Mouse (Mus musculus): Measurements from ENCODE around the gene Btbd35f25. TPM values are rescaled to one million over a fixed set of nuclear protein-coding genes. Genes with fewer than 3 reads are reported as not detected.
"Not testable (repeated sequence)": the region's sequence is repeated elsewhere in the genome, so short reads cannot be mapped to it uniquely, and the experiment has no call there.

Btbd35f25 gene
- polyA plus RNA-seq (2012; fragmentation: generic; extraction: Trizol): not detected

DNA sequence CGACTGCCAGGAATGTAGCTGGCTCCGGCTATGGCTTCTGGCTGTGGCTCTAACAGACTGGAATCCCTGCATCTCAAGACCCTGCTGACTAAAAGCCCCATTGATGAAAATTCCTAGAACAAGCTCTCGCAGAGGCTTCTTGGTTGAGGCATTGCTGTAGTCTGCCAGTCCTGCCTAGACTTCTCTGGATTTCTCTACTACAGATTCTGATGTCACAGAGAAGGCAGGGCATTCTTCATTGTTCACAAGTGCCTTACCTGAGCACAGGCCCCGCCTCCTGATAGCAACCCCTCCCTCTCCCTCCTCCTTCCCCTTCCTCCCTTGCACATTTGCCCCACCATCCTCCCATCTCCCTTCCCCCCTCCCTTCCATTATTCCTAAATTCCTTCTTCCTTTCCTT is at the start of gene Btbd35f25:
Gene Btbd35f25, minus strand, starts transcription at position 101 of the 400 bp plus-strand sequence.
- not testable (repeated sequence) for H3K36me3 ChIP-seq (ENCODE audit: control insufficient read depth, insufficient read depth); H3K4me2 ChIP-seq (ENCODE audit: low read depth); H3K79me2 ChIP-seq (ENCODE audit: control insufficient read depth, insufficient read depth); H3K27me3 ChIP-seq (ENCODE audit: control insufficient read depth, insufficient read depth, insufficient read length); H3K4me3 ChIP-seq; H3ac ChIP-seq (ENCODE audit: control insufficient read depth, insufficient read length)

- Histone ChIP-seq H3K27me3 (ENCODE audit: control insufficient read depth, insufficient read depth, insufficient read length) (no peaks in the 10 kb centered on the region), H3K36me3 (ENCODE audit: control insufficient read depth, insufficient read depth) (no peaks in the 10 kb centered on the region), H3K4me3 (no peak overlapping the region), H3ac (ENCODE audit: control insufficient read depth, insufficient read length) (no peak overlapping the region), H3K4me2 (ENCODE audit: low read depth) (no peak overlapping the region), H3K79me2 (ENCODE audit: control insufficient read depth, insufficient read depth) (no peaks in the 10 kb centered on the region)
- no peak for TF ChIP-seq MYOG (IDR thresholded peaks at IDR 0.05; ENCODE audit: control insufficient read depth in 1 of 3, insufficient read depth in 1 of 3, insufficient read length in 2 of 3, low read depth in 2 of 3)
- no peak for TF ChIP-seq CEBPB (IDR thresholded peaks at IDR 0.05; ENCODE audit: insufficient read depth, poor library complexity, severe bottlenecking)
- no peak for TF ChIP-seq REST (IDR thresholded peaks at IDR 0.05; ENCODE audit: insufficient read depth, insufficient read length)
- TF ChIP-seq MYOD1 (IDR thresholded peaks at IDR 0.05; ENCODE audit: control insufficient read depth in 1 of 3, insufficient read length in 2 of 3, low read depth in 2 of 3): no peak
- no peak for TF ChIP-seq E2F4 (IDR thresholded peaks at IDR 0.05; ENCODE audit: insufficient read depth)
- TF ChIP-seq MAX (IDR thresholded peaks at IDR 0.05; ENCODE audit: low read depth): no peak
- no peak for TF ChIP-seq USF1 (IDR thresholded peaks at IDR 0.05; ENCODE audit: low read depth)
- TF ChIP-seq POLR2A (IDR thresholded peaks at IDR 0.05; ENCODE audit: insufficient read length, low read depth): no peak
- no peak for TF ChIP-seq POLR2AphosphoS2 (IDR thresholded peaks at IDR 0.05; ENCODE audit: insufficient read length, low read depth)
- TF ChIP-seq TCF3 (IDR thresholded peaks at IDR 0.05; ENCODE audit: insufficient read length, low read depth): no peak
- no peak for TF ChIP-seq TCF12 (IDR thresholded peaks at IDR 0.05; ENCODE audit: insufficient read depth, poor library complexity, severe bottlenecking)
- no peak for TF ChIP-seq SRF (IDR thresholded peaks at IDR 0.05; ENCODE audit: control insufficient read depth, insufficient read length, low read depth)
Measured at GRCm38 (mm10) chrX:31766255-31766654, 49.3 kb upstream of the Btbd35f25 start.

DNA sequence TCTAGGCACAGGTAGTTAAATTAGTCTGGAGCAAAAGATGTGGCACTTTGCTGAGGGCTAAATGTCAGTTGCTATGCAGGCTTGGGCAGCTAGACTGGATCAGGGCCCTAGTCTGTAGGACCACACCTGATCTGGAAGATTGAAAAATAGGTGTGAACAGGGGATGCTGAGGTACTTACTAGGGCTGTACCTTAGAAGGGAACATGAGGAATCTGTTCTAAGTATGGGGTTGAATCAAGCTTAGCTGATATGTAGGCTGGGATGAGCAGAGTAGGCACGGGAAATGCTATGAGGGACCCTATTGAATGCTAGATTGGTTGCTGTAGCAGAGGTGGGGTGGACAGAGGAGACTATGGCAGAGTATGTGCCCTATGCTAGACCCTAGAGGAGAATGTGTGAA is 47.0 kb upstream of the Btbd35f25 start:
- no peak overlapping the region for H3K4me3 ChIP-seq
- H3K4me2 ChIP-seq (ENCODE audit: low read depth): no peak overlapping the region
- no peaks in the 10 kb centered on the region for H3K79me2 ChIP-seq (ENCODE audit: control insufficient read depth, insufficient read depth)
- no peaks in the 10 kb centered on the region for H3K27me3 ChIP-seq (ENCODE audit: control insufficient read depth, insufficient read depth, insufficient read length)
- H3K36me3 ChIP-seq (ENCODE audit: control insufficient read depth, insufficient read depth): no peaks in the 10 kb centered on the region
- H3ac ChIP-seq (ENCODE audit: control insufficient read depth, insufficient read length): no peak overlapping the region
- TF ChIP-seq USF1 (IDR thresholded peaks at IDR 0.05; ENCODE audit: low read depth) (no peak), REST (IDR thresholded peaks at IDR 0.05; ENCODE audit: insufficient read depth, insufficient read length) (no peak), MYOG (IDR thresholded peaks at IDR 0.05; ENCODE audit: control insufficient read depth in 1 of 3, insufficient read depth in 1 of 3, insufficient read length in 2 of 3, low read depth in 2 of 3) (no peak), POLR2A (IDR thresholded peaks at IDR 0.05; ENCODE audit: insufficient read length, low read depth) (no peak), TCF3 (IDR thresholded peaks at IDR 0.05; ENCODE audit: insufficient read length, low read depth) (no peak), MYOD1 (IDR thresholded peaks at IDR 0.05; ENCODE audit: control insufficient read depth in 1 of 3, insufficient read length in 2 of 3, low read depth in 2 of 3) (no peak), CEBPB (IDR thresholded peaks at IDR 0.05; ENCODE audit: insufficient read depth, poor library complexity, severe bottlenecking) (no peak), TCF12 (IDR thresholded peaks at IDR 0.05; ENCODE audit: insufficient read depth, poor library complexity, severe bottlenecking) (no peak), E2F4 (IDR thresholded peaks at IDR 0.05; ENCODE audit: insufficient read depth) (no peak), POLR2AphosphoS2 (IDR thresholded peaks at IDR 0.05; ENCODE audit: insufficient read length, low read depth) (no peak), MAX (IDR thresholded peaks at IDR 0.05; ENCODE audit: low read depth) (no peak), SRF (IDR thresholded peaks at IDR 0.05; ENCODE audit: control insufficient read depth, insufficient read length, low read depth) (no peak)

GRCm38 (mm10) chrX:31745079-31745478 is 28.1 kb upstream of the Btbd35f25 start:
- TF ChIP-seq REST (IDR thresholded peaks at IDR 0.05; ENCODE audit: insufficient read depth, insufficient read length) (no peak), MYOD1 (IDR thresholded peaks at IDR 0.05; ENCODE audit: control insufficient read depth in 1 of 3, insufficient read length in 2 of 3, low read depth in 2 of 3) (no peak), E2F4 (IDR thresholded peaks at IDR 0.05; ENCODE audit: insufficient read depth) (no peak)
- Histone ChIP-seq H3K79me2 (ENCODE audit: control insufficient read depth, insufficient read depth) (no peaks in the 10 kb centered on the region), H3K27me3 (ENCODE audit: control insufficient read depth, insufficient read depth, insufficient read length) (no peaks in the 10 kb centered on the region), H3ac (ENCODE audit: control insufficient read depth, insufficient read length) (no peak overlapping the region), H3K4me2 (ENCODE audit: low read depth) (no peak overlapping the region), H3K36me3 (ENCODE audit: control insufficient read depth, insufficient read depth) (no peaks in the 10 kb centered on the region), H3K4me3 (no peak overlapping the region)

DNA sequence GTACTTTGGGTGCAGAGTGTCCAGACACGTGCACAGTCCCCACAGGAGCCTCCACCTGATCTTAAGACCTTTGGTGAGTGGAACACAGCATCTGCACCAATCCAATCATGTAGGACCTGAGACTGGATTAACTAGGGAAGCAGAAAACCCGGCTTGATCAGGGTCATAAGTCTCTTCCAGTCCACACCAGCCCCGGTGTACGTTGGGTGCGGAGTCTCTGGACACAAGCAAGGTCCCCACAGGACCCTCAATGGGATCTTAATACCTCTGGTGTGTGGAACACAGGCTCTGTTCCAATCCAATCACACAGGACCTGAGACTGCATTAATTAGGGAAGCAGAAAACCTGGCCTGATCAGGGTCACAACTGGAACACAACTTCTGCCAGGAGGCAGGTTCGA is 20.0 kb upstream of the Btbd35f25 start:
- H3K79me2 ChIP-seq (ENCODE audit: control insufficient read depth, insufficient read depth): no peaks in the 10 kb centered on the region
- no peaks in the 10 kb centered on the region for H3K27me3 ChIP-seq (ENCODE audit: control insufficient read depth, insufficient read depth, insufficient read length)
- no peak overlapping the region for H3K4me2 ChIP-seq (ENCODE audit: low read depth)
- H3K4me3 ChIP-seq: no peak overlapping the region
- no peak for TF ChIP-seq TCF3 (IDR thresholded peaks at IDR 0.05; ENCODE audit: insufficient read length, low read depth)
- no peaks in the 10 kb centered on the region for H3K36me3 ChIP-seq (ENCODE audit: control insufficient read depth, insufficient read depth)
- H3ac ChIP-seq (ENCODE audit: control insufficient read depth, insufficient read length): no peak overlapping the region

Other genes with a start within 250 kb of the Btbd35f25 start
- gene Gm21883, start 142.9 kb downstream of the Btbd35f25 start, polyA plus RNA-seq (2012; fragmentation: generic; extraction: Trizol): not detected
- not detected for gene Spin2e, start 98.2 kb downstream of the Btbd35f25 start, polyA plus RNA-seq (2012; fragmentation: generic; extraction: Trizol)
- not detected for gene Gm21637, start 244.9 kb upstream of the Btbd35f25 start, polyA plus RNA-seq (2012; fragmentation: generic; extraction: Trizol)

Data from myocyte (in vitro differentiated cells).